Mouse (Mus musculus): Measurements from ENCODE around the gene C5ar2.

- no peak for TF ChIP-seq POLR2A (IDR thresholded peaks at IDR 0.05; ENCODE audit: low read depth, low read length)
- TF ChIP-seq CTCF (conservative IDR thresholded peaks at IDR 0.05 in 1 of 2, IDR thresholded peaks at IDR 0.05 in 1 of 2; ENCODE audit: low read depth in 2 of 2, low read length in 2 of 2) = no peak
- TF ChIP-seq JUND (conservative IDR thresholded peaks at IDR 0.05; ENCODE audit: low read depth, low read length) = no peak
- no peak for TF ChIP-seq EP300 (IDR thresholded peaks at IDR 0.05; ENCODE audit: low read length)
- no peak for TF ChIP-seq NELFE (IDR thresholded peaks at IDR 0.05; ENCODE audit: low read depth, low read length)
These were observed 14.1 kb downstream of the C5ar2 start for GRCm38 (mm10) chr7:16229869-16230268.
